Mouse (Mus musculus): ENCODE data around the gene Akt2.

Gene Akt2

DNA sequence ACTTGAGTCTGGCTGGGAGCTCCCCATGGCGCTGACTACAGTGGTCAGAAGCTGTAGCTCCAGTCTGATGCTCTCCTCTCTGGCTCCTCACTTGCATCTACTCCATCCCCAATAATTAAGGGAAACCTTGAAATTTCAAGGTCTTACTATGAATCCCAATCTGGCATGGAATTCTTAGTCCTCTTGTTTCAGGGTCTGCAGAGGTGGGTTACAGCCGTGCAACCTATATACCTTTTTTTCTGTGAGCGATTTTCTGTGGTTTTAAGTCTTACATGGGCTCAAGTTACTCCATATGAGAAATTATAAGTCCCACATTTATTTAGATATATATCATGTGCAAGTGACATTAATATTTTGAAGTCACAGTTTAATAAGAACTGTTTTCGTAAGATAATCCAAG is 1.3 kb upstream of the Akt2 start:
- no peak for DNase-seq (ENCODE audit: low spot score)

DNA sequence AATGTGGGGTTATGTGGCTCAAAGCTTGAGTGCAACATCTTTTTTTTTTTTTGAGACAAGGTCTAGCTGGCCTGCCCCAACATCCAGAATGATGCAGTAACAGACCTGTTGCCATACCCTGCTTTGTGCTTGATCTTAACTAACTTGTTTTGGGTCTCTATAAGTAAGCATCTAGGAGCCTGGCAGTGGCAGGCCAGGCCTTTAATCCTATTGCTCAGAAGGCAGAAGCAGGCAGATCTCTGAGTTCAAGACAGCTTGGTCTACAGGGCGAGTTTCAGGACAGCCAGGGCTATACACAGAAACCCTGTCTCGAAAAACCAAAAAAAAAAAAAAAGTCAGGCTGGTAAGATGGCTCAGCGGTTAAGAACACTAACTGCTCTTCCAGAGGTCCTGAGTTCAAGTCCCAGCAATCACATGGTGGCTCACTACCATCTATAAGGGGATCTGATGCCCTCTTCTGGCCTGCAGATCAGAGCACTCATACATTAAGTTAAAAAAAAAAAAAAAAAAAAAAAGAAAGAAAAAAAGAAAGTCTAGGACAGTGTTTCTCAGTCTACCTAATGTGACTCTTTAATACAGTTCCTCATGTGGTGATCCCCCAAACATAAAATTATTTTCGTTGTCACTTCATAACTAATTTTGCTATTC is 662 bp upstream of the Akt2 start:
- DNase-seq (ENCODE audit: low spot score): no peak

DNA sequence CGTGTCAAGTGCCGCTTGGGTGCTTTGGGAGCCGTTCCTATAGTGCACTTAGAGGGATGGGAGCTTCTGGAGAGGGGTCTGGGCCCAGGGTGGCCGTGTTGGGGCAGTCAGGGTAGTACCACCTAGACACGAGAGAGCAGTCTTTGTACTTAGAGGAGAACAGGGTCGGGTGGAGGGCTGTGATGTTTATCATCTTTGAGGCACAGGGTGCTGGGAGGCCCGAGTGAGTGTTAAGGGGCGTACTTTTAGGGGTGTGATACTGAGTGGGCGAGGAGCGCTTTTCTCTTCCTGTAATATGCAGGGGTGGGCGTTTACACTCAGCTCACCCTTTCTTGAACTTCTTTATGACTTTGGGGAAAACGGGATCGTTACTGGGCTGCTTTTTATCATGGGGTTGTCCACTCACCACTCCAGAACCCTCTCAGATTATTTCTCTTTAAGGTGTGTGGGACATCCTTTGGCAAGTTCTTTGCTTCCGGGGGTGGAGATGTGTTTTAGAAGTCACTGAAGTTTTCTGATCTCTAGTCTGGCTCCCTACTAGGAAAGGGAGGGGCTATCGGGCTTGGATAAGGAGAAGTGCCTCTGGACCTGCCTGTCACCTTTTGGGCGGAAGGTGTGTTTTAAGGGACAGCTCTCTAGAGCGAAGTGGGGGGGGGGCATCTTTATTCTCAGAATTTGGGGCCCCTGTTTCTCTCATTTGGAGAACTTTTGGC is 1.0 kb downstream of the Akt2 start:
- no peak for DNase-seq (ENCODE audit: low spot score)

DNA sequence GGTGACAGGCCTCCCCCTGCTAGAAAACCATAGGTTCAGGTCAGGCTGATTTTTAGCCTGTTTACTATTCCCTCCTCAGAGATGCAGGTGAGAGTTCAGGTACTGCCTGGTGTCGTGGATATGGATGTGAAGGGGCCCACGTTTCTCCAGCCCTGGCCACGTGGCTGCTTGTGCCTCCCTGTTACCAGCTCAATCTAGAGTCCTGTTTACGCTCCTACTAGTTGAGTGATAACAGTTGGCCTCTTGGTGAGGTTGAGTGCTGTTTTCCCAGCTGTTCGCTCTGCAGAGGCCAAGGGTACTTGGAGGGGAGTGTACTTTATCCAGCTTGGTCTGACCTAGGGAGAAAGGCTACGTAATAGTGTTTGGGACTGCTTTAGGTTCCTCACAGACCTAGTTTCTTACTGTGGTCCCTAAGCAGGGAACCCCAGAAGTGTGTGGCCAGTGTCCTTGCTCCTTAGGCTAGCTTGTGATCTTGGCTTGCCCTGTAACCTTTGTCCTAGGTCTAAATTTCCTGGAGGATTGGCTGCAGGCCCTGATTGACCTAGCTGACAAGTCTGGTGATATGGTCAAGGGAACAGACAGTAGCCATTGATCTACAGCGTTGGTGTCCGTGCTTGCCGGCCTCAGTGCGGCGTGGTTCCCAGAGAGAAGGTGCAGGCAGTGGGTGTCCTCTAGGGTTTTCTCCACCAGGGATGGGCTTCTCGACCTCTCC is 1.7 kb downstream of the Akt2 start:
- no peak for DNase-seq (ENCODE audit: low spot score)

DNA sequence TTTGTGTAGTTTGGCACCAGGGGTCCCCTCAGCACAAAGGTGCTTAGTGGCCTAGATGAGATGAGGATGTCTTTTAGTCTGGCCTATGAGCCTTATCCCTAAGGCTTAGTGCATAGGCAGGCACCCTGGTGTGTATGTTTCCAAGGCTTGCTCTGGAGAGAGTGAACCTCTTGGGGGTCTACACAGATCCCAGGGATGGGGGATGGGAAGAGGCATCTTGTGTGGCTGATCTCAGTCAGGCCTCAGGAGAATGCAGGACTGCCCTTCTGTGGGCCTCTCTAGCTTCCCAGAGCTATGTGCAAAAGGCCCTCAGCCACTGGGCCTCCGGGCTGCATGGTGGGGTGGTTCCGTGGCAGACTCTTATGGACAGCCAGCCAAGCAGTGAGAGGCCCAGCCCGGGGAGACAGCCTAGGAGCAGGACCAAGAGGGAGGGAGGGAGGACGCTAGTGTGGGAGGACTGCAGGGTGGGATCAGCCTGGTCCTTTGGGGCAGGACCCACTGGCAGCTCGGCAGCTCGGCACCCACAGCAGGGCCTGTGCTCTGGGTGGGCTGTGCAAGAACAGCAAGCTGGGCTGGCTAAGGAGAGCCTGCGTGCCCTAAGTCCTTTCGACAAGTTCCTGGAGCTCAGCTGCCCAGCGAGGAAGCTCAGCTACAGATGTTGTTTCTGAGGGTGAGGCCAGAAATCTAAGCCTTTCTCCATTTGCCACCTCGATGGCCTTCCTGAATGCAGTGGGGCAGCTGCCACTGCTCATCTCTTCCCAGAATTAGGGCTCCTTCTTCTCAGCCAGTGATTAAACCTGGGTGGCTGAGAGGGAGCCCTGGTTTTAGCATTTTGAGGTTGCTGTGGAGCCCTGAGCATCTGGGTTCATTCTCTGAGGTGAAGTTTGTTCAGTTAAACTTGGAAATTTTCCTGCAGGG is 5.5 kb downstream of the Akt2 start:
- peak; percentile 37 for DNase-seq (ENCODE audit: low spot score)

DNA sequence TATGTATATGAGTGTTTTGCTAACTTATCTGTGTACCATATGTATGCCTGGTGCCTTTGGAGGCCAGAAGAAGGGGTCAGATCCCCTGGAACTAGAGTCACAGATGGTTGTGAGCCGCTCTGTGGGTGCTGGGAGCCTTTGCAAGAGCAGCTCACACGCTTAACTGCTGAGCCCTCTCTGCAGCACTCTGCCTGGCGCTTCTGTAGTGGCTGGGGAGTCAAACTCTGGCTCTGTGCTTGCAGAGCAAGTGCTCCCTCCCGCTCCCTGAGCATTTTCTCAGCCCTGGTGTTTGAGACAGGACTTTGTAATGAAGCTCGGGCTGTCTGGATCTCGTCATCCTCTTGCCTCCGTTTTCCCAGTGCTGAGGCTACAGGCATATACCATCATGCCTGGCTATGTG is 6.7 kb downstream of the Akt2 start:
- DNase-seq (ENCODE audit: low spot score): no peak

DNA sequence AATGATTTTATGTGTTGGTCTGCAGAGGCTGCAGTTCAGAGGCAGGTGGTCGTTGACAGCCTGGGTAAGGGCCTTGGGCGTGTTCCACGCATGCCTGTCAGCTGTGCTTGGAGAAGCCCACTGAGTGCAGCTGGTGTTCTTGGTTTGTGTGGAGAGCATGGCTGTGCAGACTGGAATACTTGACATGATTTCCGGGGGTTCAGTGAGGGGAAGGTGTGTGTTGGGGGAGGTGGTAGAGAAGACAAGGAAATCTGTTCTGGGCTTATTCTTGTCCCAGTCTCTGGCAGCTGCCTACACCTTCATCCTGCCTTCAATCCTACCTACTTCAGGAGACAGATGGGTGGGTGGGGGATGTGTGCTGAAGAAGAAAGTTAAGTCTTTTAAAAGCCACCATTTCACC is 10.3 kb downstream of the Akt2 start:
- DNase-seq (ENCODE audit: low spot score): no peak

DNA sequence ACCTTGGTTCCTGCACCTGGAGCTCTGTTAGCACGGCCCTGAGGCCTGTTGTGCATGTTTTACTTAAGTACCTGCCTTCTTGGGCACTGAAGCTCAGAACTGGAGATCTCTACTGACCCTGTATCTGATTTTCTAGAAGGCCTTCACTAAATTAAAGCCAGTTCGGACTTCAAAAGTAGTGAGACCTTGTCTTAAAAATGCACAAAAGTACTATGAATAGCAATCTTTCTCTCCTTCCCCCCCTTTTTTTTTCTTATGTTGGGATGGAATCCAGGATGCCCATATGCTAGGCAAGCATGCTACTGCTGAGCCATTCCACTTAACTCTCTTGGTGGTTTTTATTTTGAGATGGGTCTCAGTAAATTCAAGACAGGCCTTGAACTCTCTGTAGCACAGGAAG is 10.8 kb downstream of the Akt2 start:
- DNase-seq (ENCODE audit: low spot score): no peak

DNA sequence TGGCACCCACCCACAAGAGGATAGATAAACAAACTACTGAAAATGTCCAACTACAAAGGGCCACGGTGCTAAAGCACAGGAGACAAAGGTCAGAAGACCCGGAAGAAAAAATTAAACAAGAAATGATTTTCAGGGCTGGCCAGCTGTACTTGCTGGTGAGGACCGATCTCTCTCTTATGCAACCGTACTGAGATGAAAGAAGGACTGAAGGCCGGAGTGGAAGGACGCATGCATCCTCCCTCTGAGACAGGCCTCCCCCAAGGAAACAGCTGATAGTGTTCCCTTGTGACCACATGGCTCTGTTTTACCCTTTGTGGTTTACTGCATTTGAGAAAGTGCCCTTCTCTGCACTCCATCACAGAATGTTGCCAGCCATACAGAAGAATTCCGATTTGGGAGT is 11.5 kb downstream of the Akt2 start:
- no peak for DNase-seq (ENCODE audit: low spot score)

DNA sequence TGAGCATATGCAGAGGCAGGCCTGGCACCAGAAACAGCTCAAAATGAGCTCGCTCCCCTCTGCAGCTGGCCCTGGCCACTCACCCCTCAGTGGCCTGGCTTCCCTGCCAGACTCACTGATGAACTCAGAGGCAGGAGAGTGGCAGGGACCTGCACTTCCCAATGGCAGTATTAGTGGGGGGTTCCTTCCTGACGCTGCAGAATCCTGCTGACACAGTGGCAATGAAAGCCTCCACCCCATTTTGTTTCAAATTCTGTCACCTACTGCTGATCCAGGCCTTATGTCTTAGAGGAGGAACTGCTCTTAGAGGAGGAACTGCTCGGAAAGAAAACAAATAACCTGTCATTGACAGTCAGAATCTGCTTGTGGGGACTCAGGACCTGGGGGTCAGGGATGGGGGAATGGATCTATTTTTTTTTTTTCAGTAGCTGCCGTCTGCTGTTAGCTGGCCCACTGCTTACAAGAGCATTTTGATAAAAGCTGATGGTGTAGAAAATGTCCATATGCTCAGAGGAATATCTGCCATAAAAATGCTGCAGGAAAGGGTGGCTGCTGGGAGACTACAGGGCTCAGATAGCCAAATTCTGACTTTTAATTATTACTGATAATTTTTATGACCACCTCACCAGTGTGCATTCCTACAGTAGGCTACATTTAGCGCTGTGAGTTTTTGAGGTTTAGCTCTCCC is 13.5 kb downstream of the Akt2 start:
- DNase-seq (ENCODE audit: low spot score): no peak

DNA sequence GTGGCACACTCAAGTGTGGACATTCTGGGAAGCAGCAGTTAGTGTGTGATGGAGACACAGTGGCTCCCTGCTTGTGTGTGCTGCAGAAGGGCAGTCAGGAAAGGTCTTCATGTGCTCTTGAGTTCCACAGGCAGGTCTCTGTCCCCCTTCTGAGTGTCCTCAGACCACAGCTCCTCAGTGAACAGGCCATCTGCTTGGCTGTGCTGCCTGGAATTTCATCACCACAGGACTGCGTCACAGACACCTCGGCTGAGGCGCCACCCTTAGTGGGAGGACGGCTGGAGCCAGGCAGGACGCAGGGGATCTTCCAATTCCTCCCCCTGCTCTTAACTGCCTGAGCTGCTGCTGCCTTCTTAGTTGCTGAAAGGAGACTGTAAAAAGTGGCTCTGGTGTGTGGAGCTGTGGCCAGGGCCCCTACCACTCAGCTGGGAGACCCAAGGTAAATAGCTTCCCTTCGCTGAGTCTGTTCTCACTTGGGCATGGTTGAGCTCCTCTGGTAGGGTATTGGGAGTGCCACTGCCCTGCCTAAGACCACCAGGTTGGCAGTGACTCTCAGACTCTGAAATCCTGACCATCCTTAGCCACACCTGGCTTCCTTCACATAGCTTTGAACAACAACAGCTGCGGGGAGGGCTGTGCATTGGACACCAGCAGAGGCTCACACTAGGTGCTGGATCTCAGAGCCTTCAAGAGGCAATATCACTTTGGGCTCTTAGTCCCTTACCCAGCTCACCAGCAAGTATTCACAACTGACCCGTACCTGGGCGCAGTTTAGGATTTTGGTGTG is 14.3 kb downstream of the Akt2 start:
- no peak for DNase-seq (ENCODE audit: low spot score)

DNA sequence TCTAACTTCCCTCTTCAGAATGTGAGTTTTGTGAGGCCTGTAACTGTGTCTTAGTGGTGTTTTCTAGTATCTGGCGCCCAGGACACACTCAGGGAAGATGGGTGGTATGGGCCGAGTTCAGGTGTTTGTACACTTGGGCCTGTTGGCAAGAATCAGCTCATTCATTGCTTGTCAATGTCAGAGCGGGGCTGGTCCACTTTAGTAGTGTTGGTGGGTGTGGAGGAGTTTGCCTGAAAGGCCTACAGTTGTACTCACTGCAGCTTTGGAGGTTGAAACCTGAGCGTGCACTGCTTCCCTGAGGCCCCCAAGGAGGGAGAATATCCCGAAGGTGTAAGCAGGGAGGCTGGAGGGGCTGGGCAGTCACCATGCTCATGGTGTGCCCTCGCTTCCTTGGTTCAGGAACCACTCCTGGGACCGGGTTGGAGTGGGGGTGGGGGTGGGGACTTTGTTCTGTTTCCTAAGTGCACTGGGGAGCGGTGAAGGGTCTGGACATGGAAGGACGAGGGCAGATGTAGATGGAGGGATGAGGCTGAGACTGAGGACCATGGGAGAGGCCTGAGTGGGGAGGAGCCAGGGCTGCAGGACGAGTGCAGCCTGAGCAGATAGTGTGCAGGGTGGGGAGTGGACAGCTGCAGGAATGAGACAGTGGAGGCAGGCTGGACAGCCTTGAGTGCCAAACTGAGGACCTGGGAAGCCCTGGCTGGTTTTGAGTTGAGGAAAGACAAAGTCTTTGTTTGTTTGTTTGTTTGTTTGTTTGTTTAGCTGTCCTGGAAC is 15.3 kb downstream of the Akt2 start:
- no peak for DNase-seq (ENCODE audit: low spot score)

DNA sequence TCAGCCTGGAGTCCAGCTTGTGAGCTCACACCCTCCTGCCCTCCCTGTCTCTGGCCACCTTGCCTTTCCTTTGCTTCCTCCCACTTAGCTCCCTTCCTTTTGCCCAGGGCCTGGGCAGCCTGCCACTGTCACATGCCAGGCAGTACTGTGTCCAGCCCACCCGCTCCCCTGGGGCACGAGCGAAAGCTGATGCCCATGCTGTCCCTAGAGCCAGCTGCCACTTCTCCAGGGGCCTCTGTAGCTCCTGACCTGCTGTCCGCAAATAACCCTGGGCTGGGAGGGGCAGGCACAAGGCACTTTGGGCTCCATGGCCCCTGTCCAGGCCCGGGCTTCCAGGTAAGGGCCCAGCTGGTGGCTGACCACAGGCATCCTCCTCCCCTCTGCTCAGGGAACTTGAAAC is 16.2 kb downstream of the Akt2 start:
- no peak for DNase-seq (ENCODE audit: low spot score)

DNA sequence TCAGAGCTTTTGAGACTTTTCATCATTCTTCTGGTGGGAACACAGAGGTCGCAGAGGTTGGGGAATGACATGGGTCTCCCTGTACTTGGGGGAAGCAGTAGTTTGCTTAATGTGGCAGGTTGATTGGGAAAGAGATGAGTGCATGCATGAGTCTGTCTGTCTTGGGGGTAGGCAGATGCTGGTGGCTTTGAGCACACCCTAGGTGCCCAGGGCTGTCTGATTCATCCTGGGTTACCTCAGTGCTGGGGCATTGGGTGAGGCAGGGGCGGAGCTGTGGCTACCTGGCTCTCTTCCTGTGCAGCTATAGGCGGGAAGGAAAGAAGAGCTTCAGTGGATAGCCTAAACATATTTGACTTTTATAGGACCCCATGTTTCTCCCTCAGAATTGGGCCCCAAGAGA is 16.8 kb downstream of the Akt2 start:
- DNase-seq (ENCODE audit: low spot score): no peak

DNA sequence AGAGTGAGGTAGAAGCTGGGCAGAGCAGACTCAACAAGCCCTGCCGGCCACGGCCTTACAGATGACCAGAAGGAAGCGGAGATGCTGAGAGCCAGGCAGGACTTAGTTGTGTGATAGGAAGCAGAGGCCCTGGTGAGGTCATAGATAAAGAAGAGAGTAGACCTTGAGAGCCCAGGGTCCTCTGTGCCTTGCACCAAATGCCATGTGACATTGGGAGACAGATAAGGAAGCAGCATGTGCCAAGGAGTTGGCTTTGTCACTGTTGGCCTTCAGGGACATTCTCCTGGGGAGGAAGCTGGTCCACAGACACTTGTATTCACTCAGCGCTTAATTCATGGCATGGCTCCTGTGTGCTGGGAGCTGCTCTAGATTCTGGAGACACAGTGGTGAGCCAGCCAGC is 17.9 kb downstream of the Akt2 start:
- no peak for DNase-seq (ENCODE audit: low spot score)

DNA sequence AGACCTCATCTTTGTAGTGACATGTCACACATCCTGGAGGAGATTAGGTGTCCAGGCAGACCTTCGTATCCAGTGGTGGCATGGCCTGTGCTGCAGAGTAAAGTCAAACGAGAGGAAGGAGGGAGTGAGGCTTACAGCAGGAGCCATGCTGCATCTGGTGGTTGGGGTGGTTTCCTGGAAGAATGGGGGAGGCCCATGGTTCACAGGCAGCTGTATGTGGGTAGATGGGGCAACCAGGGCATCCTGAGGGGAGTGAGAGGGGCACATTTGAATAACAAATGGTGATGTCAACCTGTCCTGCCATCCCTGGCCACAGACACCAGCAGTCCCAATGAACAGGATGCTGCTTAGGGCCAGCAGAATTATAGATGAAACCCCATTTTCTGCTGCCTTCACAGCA is 18.3 kb downstream of the Akt2 start:
- DNase-seq (ENCODE audit: low spot score): no peak

DNA sequence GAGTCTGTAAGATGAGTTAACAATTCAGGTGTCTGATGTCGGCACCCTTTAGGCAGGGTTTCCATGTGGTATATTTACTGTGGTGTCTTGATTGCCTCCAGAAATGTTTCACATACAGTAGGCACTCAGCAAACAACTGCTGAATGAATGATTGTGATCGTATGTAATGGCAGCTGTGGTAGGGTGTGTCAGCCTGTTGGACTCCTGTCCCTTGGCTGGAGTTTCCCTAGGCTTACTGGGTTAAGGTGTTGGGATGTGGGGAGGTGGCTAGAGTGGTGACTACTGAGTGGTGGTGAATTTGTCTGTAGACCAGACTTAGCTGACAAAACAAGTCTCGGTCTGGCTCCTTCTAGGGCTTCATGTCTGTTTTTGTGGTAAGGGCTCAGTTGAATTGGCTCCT is 19.0 kb downstream of the Akt2 start:
- no peak for DNase-seq (ENCODE audit: low spot score)

DNA sequence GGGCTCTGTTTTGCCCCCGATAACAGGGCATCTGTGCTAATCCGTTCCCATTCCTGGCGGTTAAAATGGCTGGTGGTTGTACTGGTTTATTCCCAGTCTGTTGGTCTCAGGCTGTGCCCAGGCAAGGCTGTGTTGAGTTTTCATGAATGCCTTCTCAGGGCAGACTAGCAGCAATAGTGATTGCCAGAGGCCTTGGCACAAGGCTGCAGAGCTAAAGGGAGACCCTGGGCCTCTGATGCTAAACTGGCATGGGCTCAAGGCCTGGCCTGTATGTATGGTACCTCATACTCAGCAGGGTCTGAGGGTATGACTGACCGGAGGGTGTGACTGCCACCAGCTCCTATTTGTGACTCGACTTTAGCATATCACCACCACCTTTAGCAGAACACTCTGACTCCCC is 19.5 kb downstream of the Akt2 start:
- DNase-seq (ENCODE audit: low spot score): no peak

DNA sequence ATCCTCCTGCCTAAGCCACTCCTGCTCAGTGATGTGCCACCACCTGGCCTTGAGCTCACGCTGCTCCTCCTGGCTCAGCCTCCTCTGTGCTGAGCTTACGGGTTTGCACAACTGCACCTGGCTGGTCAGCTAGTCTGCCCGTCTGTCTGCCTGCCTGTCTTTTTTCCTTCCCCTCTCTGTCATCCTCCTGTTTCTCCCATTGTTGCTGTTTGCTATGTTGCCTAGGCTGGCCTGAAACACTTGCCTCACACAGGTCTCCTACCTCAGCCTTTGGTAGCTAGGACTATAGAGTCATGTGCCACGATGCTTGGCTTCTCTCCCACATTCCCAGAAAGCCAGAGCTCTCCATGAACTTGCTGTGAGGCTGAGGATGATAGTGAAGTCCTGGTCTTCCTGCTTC is 21.6 kb downstream of the Akt2 start:
- DNase-seq (ENCODE audit: low spot score): no peak
